Mouse (Mus musculus) bone marrow macrophage, adult 2 months (primary cell): Measurements from ENCODE around the gene H2-Ke6.

Experiments used
- CTCF ChIP-seq: IDR thresholded peaks from 2 replicates; pipeline ENCODE4 v1.5.1; 2012; ENCODE audit warnings: low read depth, mild to moderate bottlenecking, low read length, moderate library complexity
- POLR2A ChIP-seq: IDR thresholded peaks from 2 replicates; pipeline ENCODE4 v1.6.1; 2012; ENCODE audit warnings: mild to moderate bottlenecking, low read depth, low read length, borderline replicate concordance

DNA sequence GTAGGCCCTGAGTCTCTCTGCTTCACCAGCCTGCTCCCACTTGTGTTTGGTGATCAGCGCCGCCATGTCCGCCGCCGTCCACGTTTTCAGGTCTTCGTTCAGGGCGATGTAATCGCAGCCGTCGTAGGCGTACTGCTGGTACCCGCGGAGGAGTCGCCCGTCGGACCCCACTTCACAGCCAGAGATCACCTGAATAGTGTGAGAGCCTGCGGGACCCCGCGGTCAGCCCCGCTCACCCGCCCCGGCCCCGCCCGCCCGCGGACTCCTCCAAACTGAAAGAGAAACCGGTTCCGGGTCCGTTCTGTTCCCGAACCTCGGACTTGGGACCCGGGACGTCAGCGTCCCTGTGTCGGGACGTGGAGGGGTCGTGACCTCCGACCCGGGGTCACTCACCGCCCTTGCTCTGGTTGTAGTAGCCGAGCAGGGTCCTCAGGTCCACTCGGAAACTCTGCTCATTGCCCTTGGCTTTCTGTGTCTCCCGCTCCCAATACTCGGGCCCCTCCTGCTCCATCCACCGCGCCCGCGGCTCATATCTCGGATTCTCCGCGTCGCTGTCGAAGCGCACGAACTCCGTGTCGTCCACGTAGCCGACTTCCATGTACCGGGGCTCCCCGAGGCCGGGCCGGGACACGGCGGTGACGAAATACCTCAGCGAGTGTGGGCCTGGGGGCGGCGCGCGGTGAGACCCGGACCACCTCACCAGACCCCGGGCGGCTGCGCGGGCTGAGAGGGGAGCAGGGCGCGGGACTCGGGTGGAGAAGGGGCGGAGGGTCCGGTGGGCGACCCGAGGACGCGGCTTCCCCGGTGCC, 28.3 kb downstream of the H2-Ke6 start:
- no peak for TF ChIP-seq CTCF
- TF ChIP-seq POLR2A = no peak
